Comparison of ENCODE assay signal across 8 mouse cellular contexts in the genomic region with DNA sequence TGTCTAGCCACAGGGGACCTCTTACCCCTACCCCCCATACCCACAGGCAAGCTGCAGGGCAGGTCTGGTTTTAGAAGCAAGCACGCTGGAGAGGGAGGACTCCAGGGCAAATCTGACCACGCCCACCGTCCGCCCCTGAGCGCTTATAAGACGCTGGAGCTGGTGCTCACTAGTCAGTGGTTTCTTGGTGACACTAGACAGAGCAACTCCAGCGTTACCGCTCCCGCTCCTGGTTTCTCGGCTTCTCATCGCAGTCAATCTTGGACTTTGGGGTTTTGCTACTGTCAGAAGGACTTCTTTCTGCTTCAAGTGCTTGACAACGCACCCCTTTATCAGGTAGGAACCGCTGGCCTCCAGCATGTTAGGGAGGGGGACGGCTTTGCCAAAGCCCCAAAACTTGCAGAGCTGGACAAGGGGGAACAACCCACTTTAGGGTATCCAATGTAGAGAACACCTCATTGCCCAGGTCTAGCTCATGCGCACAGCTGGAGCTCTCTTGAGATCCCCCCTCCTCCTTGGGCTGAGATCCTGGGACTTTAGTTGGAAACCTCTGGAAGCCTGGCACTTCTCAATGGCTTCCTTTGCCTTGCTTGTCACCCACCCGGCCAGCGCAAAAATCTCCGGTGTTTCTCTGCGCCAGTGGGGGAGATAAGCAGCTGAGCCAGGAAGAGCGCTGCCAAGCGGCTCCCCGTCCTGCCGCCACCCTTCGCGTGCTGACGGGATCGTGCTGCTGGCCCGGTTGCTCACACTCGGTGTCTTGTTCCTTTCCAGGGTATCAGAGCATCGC. TPM values are rescaled to one million over a fixed set of nuclear protein-coding genes. Genes with fewer than 3 reads are reported as not detected.
DNase-seq lines count a peak whose midpoint lies in the region; ATAC-seq and TF ChIP-seq lines count a peak whose summit lies in the region.

A gene (plus strand): TSS at position 176 of the 787 bp plus-strand sequence.

- no peaks in the 10 kb centered on the region for H3K36me3 ChIP-seq in forebrain, postnatal 0 days (ENCODE audit: insufficient read depth)
- no peaks in the 10 kb centered on the region for H3K36me3 ChIP-seq in hindbrain, embryonic 10.5 days

- DNase-seq in ES-CJ7 (ENCODE audit: low read depth, low spot score) = peak; percentile 86
- DNase-seq in cerebellum, adult 18-20 months = peak; percentile 62 to 64
- DNase-seq in forebrain, postnatal 0 days = peak; percentile 54
- peak; percentile 74 for DNase-seq in hindbrain, embryonic 10.5 days (ENCODE audit: low spot score)
- DNase-seq in left cerebral cortex, postnatal 14 days (ENCODE audit: low spot score in 2 of 2) = peak; percentile 51 to 62
- DNase-seq in right cerebral cortex, postnatal 25 days = peak; percentile 34
- DNase-seq in urinary bladder, postnatal 4 days (ENCODE audit: low spot score in 2 of 2) = peak; percentile 81 to 87

- H3K9me3 ChIP-seq in forebrain, postnatal 0 days (ENCODE audit: low read length) = no peaks in the 10 kb centered on the region
- no peaks in the 10 kb centered on the region for H3K9me3 ChIP-seq in hindbrain, embryonic 10.5 days

- intact Hi-C loops in left cerebral cortex, postnatal 14 days (cut with DNase I) = loop anchor here (5.0 kb wide), 1 partner anchor 190 kb away; no protein-coding TSS in a partner anchor

- H3K27me3 ChIP-seq in forebrain, postnatal 0 days (ENCODE audit: insufficient read depth, low read length) = peaks cover 42% of the 10 kb centered on the region
- H3K27me3 ChIP-seq in hindbrain, embryonic 10.5 days (ENCODE audit: insufficient read depth, poor library complexity, severe bottlenecking) = peaks cover 89% of the 10 kb centered on the region

- WGBS in forebrain, postnatal 0 days = under 1% methylated on average over 30 of the region's 30 CpGs
- 2% methylated on average over 30 of the region's 30 CpGs for WGBS in hindbrain, embryonic 10.5 days

- H3K4me3 ChIP-seq in forebrain, postnatal 0 days (ENCODE audit: low read depth, low read length) = peak within 1 kb of the TSS; percentile 39
- H3K4me3 ChIP-seq in hindbrain, embryonic 10.5 days = peak within 1 kb of the TSS; percentile 58

- no peak; the same call in 1 of the 2 replicates for TF ChIP-seq CTCF in forebrain, postnatal 0 days (IDR thresholded peaks at IDR 0.05; ENCODE audit: low read depth)

- peak within 1 kb of the TSS; percentile 39; the same call in 1 of the 2 replicates for H3K9ac ChIP-seq in forebrain, postnatal 0 days

- H3K27ac ChIP-seq in forebrain, postnatal 0 days (ENCODE audit: low read depth, low read length) = no peak within 1 kb of the TSS
- peak within 1 kb of the TSS; percentile 74; the same call in 1 of the 2 replicates for H3K27ac ChIP-seq in hindbrain, embryonic 10.5 days

- H3K4me2 ChIP-seq in forebrain, postnatal 0 days (ENCODE audit: low read depth) = peak within 1 kb of the TSS; percentile 81

- 0 out of 2 replicates have a peak, but pooled peaks have one; percentile 17 for ATAC-seq in forebrain, postnatal 0 days
- ATAC-seq in megakaryocyte progenitor cell, adult 5-6 weeks (replicated peaks; ENCODE audit: poor library complexity) = 0 out of 2 replicates have a peak, but pooled peaks have one; percentile 16

- peaks cover 18% of the 10 kb centered on the region; the same call in 1 of the 2 replicates for H3K4me1 ChIP-seq in forebrain, postnatal 0 days (ENCODE audit: insufficient read depth)
- H3K4me1 ChIP-seq in hindbrain, embryonic 10.5 days (replicated peaks) = peaks cover 57% of the 10 kb centered on the region

RNA-seq across cellular contexts. Expression of the gene that starts here (rescaled TPM):
- 1.9 and 2.0 TPM in 2 replicates for total RNA-seq in forebrain, postnatal 0 days (2014; rRNA removed)
- 1.3 and 2.1 TPM in 2 replicates for polyA plus RNA-seq in forebrain, postnatal 0 days (2015; fragmentation: Nextera tagmentation; extraction: Ambion mirVana)
- polyA plus RNA-seq in hindbrain, embryonic 10.5 days (2016; fragmentation: Nextera tagmentation; extraction: Ambion mirVana) = 5.9 and 6.8 TPM in 2 replicates
- total RNA-seq in left cerebral cortex, postnatal 14 days (2021) = 1 to 10 TPM; 2.1 to 3.9 TPM
- not detected in 2 replicates for total RNA-seq in megakaryocyte progenitor cell, adult 5-6 weeks (2015)
- total RNA-seq in megakaryocyte progenitor cell, adult 5-6 weeks (2017) = not detected in 2 replicates

Comparison
In these comparisons a context has a peak if more than half of its experiments do, and no peak if none do; other contexts are left out.
1. Peak in ATAC-seq in megakaryocyte progenitor cell, adult 5-6 weeks; RNA of the gene not detected or under 1 TPM.
2. DNase-seq: peak in every context shown above with its lines; median percentile 86 in ES-CJ7; 84 in urinary bladder, postnatal 4 days; 74 in hindbrain, embryonic 10.5 days; 63 in cerebellum, adult 18-20 months; 56 in left cerebral cortex, postnatal 14 days; 54 in forebrain, postnatal 0 days; 34 in right cerebral cortex, postnatal 25 days.